Mouse (Mus musculus) adrenal gland, adult 10 weeks (tissue): Measurements from ENCODE around the gene Atp23. TPM values are rescaled to one million over a fixed set of nuclear protein-coding genes. Genes with fewer than 3 reads are reported as not detected.

Source experiments
- polyA plus RNA-seq: library from polyadenylated mRNA; stranded (reverse); fragments of 350-450 nt; fragmentation: Illumina TruSeq; extraction: RNeasy Lipid Tissue Mini Kit (QIAGEN cat#74804); gene quantifications from one replicate; pipeline ENCODE4 v1.2.3, GENCODE M21; 2014; ENCODE audit warnings: low read depth, low replicate concordance

Atp23 gene
- 2.7 TPM for polyA plus RNA-seq

DNA sequence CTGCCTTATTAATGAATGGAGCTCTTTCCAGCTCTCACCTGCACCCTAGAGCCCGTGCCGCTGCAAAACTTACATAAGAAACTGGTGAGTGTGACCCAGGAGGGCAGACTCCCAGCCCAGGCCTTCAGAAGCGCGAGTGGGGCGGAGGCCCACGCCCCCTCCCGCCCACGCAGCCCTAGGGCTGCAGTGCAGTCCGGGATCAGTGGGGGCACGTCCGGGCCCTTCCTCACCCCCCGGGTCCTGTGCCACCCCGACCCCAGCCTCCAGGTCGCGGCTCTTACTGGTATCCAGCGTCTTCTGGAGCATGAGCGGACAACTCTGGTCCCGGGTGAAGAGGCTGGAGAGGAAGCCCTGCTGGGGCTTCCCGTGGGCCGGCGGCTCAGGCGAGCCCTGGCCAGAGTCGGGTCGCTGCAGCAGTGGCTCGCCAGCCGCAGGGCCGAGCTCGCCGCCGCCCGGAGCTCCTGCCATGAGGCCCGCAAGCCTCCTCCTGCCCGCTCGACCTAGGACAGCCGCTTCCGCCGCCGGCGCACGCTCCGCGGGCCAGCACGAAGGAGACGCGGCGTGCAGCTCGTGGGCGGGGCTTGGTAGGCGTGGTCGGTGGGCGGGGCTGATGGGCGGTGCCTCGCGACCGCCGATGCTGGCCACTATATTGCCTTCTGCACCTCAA lies at the start of gene Atp23:
Atp23 (minus strand) TSS at position 535 of the 667 bp plus-strand sequence.

Other genes with a start within 250 kb of the Atp23 start
- 27.4 TPM for gene Ctdsp2, start 77.4 kb upstream of the Atp23 start, polyA plus RNA-seq
- gene Avil, start 99.4 kb upstream of the Atp23 start, polyA plus RNA-seq = not detected
- gene Tsfm, start 129.5 kb upstream of the Atp23 start, polyA plus RNA-seq = 13.6 TPM
- gene Mettl1, start 140.1 kb upstream of the Atp23 start, polyA plus RNA-seq = 5.9 TPM
- gene Eef1akmt3, start 140.2 kb upstream of the Atp23 start, polyA plus RNA-seq = 0.29 TPM
- gene Cyp27b1, start 146.9 kb upstream of the Atp23 start, polyA plus RNA-seq = not detected
- 2.4 TPM for gene March9, start 158.8 kb upstream of the Atp23 start, polyA plus RNA-seq
- gene Cdk4, start 162.2 kb upstream of the Atp23 start, polyA plus RNA-seq = 24.3 TPM
- 92.2 TPM for gene Tspan31, start 168.9 kb upstream of the Atp23 start, polyA plus RNA-seq
- gene Agap2, start 173.9 kb upstream of the Atp23 start, polyA plus RNA-seq = 0.35 TPM
- gene Os9, start 219.8 kb upstream of the Atp23 start, polyA plus RNA-seq = 15.0 TPM